Mouse (Mus musculus): ENCODE results near the gene Nr1h5.

- TF ChIP-seq CTCF (IDR thresholded peaks at IDR 0.05; ENCODE audit: insufficient read depth, low read depth, low read length) (no peak), POLR2A (IDR thresholded peaks at IDR 0.05; ENCODE audit: insufficient read depth, low read depth, low read length) (no peak)
Observed at GRCm38 (mm10) chr3:102997591-102997990, 33.7 kb upstream of the Nr1h5 start.
